Mouse (Mus musculus) cerebellum, adult 2 months (tissue): Measurements from ENCODE around the gene Clec18a.

Experiments used
- CTCF ChIP-seq: fragments of 200-500 bp; IDR thresholded peaks from 2 replicates; pipeline ENCODE4 v1.5.1; 2011; ENCODE audit warnings: low read depth, mild to moderate bottlenecking, control low read depth, low read length, moderate library complexity, borderline replicate concordance; ENCODE audit not compliant: insufficient read depth
- POLR2A ChIP-seq: fragments of 200-500 bp; IDR thresholded peaks from 2 replicates; pipeline ENCODE4 v1.6.1; 2011; ENCODE audit warnings: low read length, control low read depth, borderline replicate concordance; ENCODE audit not compliant: insufficient read depth

GRCm38 (mm10) chr8:111061688-111062071, 30.5 kb downstream of the Clec18a start:
- TF ChIP-seq POLR2A (no peak), CTCF (no peak)
